Mouse (Mus musculus) liver, postnatal 0 days (tissue): ENCODE results near the gene Exoc3l4.

ENCODE experiments used
- CTCF ChIP-seq: sonication (generic); IDR thresholded peaks from 2 replicates; pipeline ENCODE4 v1.5.1; 2016; ENCODE audit warnings: antibody characterized with exemption, low read depth
- EP300 ChIP-seq: IDR thresholded peaks from 2 replicates; pipeline ENCODE4 v1.6.1; 2016; ENCODE audit warnings: antibody characterized with exemption, low read depth, mild to moderate bottlenecking

DNA sequence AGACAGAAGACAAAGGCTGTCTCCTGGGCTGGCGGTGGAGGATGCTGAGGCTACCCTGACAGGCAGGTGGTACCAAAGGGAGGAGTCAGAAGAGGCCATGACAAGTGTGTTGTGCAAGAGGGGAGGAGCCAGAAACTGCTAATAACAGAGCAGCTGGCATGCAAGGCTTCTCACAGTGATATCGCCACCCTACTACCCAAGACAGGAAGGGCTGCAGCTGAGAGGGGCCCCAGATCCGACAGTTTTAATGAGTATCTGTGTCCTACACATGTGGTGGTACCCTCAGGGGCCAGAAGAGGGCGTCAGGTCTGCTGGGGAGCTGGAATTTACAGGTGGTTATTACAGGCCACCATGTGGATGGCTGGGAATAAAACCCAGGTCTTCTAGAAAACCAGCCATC is 46.6 kb upstream of the Exoc3l4 start:
- TF ChIP-seq CTCF (peak; percentile 46), EP300 (no peak)
